Mouse (Mus musculus): Measurements from ENCODE around the gene Nmu.

The Nmu gene

DNA sequence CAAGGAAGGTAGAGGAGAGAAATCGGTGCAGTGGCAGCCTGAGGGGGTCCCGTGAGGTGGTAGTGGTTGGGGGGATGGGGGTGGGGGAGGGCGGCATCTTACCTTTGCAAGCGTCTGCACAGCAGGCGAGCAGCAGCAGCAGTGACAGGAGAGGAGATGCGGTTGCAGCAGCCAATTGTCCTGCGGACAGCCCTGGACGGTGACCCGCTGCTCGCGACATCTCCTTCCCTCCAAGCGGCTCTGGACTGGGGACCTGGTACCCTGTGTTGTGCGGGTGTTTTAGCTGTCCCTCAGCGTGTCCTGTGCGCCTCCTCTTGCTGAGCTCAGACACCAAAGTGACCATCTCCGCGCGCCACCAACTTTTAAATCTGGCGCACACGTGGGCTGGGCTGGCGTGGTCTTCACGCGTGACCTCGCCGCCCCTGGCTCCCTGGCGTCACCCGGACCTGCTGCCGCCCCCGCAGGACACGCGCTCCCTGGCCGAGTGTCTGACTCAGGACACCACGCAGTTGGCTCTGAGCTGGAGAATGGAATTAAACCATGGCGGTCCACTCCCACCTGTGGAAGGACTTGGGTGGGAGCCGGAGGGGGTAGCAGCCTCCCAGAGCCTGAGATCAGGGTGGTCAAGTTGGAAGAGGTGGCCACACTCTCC, at the start of gene Nmu:
Gene Nmu (minus strand): TSS at position 336 of the 652 bp plus-strand sequence.
- no peak for DNase-seq

DNA sequence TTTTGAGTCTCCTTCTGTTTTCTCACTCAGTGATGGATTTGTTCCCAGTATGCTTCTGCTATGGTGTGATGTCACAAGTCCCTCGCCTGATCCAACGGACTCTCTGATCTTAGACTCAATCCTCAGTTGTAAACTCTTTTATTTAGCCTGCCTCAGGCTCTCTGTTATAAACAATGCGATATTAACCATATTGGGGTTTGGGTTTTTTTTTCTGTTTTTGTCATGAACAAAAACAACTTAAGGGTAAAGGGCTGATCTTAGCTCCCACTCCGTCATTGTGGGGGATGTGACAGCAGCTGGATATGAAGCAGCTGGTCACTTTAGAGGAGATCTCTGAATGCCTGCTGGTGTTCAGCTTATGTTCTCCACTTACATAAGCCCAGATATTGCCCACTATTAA, 48.1 kb upstream of the Nmu start:
- no peak for DNase-seq

DNA sequence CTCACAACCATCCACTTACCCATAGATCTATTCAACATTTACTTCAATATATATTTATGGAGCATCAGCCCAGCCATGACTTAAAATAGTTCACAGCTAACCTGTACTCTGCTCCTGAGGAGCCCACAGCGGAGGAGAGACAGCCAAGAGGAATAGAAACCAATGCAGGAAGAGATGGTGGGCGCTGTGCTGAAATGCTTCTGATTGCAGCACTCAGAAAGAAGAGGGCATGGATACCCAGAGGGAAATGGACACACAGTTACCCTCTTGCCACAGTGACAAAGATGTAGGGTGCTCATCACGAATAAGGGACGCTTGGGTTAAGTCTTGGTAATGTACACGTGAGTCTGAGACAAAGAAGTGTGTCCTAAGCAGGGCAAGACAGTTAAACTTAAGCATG, 30.8 kb upstream of the Nmu start:
- no peak for DNase-seq

DNA sequence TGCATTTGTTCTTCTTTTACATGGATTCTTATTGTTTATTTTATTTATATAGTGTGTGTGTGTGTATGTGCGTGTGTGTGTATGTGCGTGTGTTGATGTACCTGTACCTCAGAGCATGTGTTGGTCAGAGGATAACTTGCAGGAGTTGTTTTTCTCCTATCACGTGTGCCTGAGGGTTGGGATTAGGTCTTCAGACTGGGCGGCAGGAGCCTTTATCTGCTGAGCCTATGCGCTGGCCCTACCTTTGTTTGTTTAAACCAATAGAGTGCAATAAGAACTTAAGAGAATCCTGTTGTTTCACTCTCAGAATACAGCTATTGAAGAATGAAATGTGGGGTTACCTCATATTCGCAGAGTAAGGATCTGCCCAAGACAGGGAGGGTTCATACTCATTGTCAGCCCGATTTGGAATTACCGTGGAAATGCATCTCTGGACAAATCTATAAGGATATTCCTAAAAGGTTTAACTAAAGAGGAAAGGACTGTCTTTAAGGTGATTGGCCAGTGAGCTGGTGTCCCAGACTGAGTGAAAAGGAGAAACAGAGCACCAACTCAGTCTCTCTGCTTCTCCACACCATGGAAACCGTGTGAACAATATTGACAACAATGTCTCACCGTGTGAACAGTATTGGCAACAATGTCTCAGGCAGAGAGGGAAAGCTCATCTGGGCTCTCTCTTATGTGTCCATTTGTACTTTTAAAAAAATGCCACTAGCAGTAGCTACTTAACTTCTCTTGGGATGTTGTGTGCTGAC, 25.6 kb upstream of the Nmu start:
- DNase-seq: no peak

DNA sequence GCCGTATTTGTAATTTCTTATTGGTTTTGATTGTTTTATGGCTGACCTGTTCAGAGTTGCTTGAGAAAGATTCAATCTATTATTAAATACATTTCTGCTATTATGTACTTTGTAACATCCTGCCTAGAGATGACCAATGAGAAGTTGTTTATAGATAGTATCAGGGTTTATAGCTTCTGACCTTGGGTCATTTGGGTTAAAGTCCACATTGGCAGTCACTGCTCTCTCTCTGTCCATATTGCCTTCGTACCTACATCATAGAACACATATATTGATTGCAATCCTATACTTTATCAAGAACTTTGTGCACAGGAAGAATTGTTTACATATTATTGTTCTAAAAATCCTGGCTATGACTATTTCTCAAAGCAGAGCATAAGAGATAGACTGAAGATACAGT, 24.9 kb upstream of the Nmu start:
- DNase-seq: no peak

DNA sequence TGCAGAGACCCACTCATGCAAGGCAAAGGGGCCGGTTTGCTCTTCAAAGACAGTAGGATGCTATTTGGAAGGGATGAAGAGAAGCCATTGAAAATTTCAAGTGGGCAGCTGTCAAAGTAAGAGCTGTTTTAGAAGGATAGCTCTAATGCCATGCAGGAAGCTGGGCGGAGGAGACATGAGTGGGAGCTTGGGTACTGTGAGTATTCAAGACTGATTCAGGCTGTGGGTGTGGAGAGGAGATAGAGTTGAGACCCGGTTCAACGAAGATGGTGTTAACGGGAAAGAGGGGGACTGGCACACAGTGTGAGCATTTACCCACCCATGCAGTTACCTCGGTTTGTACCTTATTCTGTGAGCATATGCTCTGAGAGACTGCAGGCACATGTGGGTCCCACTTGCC, 20.1 kb upstream of the Nmu start:
- no peak for DNase-seq

DNA sequence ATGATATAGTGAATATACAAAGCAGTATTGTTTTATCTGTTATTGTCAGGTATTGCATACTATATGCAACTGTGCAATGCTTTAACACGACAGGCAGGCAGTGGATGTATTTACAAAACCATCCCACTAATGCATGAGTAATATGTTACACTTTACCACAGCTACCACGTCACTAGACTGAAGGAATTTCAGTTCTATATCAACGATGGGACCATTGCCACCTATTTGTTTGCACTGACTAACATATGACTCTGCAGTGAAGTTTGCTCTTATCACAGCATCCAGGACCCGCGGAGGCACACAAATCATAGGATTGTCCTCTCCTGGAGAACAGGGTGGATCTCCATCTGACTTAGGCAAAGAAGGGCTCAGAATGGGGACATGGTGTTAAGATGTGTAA, 18.2 kb upstream of the Nmu start:
- no peak for DNase-seq

DNA sequence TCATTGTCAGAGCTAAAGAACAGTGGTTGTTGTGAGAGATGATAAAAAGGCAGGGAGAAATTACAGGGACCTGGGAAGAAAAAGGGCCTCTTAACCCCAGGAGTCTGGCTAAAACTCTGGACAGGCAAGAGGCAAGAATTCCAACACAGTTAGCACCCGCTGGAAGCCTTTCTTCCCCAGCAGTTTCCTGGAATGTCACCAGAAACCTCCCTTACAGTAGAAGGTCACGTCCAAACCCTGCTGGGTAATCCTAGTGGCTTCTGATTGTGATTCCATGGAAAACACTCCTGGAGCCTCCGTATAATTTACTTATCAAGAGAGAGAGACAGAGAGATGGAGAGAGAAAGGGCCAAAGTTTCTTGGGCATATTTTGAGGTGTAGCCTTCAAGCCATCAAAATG, 15.6 kb upstream of the Nmu start:
- no peak for DNase-seq

DNA sequence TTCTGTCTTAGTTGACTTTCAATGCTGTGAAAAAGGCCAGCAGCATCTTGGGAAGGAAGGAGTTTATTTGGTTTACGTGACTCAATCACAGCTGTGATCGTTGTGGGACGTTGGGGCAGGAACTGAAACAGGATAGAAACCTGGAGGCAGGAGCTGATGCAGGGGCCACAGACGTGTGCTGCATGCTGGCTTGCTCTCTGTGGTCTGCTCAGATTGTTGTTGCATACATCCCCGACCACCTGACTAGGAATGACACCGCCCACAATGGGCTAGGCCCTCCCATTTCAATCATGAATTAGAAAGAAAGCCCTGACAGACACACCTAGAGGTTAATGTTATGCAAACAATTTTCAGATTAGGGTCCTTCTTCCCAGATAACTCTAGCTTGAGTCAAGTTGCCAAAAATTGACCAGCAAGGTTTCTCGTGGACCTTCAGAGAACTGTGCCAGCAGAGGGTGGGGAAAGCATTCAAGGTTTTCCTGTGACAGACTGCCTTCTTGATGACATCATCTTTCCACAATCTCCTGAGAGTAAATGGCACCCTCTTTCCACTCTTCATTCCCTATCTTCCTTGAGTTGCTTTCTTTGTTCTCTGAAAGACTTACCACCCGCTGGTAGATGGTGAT, 5.7 kb upstream of the Nmu start:
- DNase-seq: no peak

DNA sequence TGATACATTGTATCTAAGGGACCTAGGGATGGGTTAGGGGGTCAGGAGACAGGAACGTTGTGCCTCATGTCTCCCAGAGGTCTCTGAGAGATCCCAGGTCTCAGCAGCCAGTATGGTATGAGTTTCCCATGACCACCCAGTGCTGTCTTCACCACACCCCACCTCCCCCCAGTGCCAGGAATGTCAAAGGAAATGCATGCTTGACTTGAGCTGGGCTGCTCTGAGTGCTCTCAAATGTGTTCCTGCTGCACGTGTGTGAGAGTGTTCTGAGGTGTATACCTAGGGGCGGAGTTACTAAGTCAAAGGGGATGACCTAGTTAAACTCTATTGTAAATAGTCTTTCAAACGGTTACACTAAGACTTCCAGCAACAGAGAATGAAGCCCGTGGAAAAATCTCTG, 1.8 kb upstream of the Nmu start:
- no peak for DNase-seq

DNA sequence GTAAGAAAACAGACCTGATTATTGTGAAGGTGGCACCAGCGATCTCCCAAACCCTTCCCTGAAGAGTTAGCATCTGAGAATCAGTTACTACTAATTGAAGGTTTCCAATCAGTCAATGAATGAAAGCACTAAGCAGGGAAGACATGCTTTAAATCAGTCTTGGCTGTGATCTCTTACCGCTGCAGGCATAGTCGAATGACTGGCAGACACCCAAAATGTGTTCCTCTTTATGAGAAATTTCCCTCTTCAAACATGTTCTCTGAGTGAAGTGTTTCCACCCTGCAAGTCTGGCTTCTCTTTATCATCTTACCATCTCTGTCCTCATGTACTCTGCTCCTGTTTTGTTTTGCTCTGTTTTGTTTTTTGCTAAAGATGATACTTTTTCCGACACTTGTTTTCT, 2.8 kb downstream of the Nmu start:
- no peak for DNase-seq

DNA sequence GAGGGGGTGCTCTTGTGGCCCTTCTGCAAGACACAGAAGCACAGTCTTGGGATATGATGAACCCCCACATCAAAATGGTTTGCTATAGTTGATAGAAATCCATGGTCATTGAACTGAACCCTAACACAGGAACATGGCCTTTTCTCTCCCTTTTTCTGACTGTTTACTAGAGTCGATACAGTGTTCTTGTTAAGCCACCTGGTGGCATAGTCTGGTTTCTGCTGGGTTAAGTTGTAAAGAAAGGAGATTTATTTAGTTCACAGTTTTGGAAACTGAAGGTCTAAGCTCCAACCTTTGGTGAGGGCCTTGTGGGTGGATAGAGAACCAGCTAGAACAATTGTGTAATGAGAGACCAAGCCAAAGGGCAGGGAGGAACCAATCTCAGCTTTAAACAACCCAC, 3.5 kb downstream of the Nmu start:
- DNase-seq: no peak

DNA sequence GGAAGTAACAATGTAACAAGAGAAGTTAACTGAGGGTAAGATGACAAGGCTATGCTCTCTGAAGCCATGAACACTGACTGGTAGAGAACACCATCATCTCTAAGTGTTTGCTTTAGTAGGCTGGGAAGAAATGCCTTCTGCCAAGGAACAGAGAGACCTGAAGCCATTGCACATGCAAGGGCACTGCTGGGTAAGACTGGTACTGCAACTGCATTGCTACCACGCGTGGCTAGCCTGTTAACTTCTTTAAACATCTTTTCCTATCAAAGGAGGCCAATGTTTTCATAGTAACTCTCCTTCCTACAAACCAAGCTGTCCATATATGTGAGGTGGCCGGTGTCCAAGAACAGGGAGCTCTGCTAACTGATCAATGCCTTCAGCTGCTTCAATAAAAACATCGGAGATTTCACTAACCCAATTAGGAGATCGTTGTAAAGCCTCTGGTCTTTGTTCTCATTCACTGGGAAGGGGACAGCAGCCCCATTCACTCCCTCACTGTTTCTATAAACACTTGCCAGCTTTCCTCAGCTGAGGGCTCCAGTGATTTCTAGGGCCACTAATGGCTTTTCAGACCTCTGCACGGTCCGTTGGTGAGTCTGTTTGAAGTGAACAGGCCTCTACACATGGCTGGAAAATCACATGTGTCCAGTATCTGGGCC, 11.5 kb downstream of the Nmu start:
- no peak for DNase-seq

DNA sequence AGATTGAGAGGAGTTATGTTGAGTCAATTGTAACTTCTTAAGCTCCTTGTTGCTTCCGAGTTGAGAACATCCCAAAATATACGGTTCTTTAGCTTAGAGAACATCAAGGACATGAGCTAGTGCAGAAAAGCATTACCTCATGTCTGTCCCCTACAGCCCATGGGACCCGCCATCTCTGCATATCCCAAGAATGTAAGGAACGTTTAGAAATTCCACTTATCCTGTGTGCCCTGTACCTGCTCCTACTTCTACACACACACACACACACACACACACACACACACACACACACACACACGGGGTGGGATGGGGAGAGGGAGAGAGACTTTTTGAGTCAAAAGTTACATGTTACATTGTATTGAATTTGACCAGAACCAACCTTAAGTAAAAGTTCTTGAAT, 12.1 kb downstream of the Nmu start:
- DNase-seq: no peak

DNA sequence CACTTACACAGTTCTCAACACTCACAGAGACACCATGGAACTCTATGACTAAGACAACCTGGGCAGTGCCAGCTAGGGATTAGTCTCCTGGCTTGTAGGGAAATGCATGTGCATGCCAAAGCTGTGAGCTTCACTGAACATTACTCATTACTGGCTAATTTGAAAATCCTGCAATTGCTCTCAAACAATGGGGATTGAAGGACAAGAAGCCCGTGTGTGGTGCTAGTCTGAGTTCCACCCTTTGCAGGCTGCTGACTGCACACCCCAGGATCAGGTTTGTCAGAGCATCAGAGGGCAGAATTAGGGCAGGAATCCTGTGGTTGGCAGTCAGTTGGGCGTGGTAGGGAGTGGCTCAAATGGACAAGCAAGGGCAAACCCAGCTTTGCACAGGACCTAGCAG, 17.5 kb downstream of the Nmu start:
- no peak for DNase-seq

DNA sequence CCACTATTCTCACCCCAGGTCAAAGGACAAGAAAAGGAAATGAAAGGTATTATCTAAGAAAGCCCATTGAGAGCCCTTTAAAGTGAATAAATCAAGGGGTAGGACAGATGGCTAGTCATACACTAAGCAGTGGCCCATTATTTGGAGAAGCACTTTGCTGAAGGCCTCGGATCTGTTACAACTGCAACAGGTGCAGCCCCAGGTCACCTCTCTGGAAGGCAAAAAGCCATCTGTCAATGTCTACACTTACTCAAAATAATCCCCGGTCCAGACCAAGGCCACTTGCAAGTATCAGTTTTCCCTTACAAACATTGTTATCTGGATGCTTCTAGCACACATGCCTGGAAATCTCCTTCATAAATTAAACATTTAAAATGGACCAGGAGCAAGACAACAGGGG, 22.7 kb downstream of the Nmu start:
- no peak for DNase-seq

DNA sequence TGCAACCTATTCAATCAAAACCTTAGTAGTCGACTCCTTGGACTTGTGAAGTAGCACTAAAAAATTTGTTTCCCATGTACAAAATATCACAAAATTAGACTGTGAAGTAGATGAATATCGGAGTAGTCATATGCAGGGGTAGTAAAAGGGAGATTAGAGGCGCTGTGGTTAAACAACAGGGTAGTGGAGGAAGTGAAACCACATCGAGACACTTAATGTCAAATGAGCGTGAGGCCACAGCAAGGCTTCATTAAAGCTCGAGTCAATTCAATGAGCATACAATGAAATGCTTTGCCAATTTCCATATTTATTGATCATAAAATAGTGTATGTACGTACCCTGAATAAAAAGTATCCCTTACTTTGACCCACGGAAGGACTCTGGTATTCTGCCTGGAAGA, 26.5 kb downstream of the Nmu start:
- no peak for DNase-seq

DNA sequence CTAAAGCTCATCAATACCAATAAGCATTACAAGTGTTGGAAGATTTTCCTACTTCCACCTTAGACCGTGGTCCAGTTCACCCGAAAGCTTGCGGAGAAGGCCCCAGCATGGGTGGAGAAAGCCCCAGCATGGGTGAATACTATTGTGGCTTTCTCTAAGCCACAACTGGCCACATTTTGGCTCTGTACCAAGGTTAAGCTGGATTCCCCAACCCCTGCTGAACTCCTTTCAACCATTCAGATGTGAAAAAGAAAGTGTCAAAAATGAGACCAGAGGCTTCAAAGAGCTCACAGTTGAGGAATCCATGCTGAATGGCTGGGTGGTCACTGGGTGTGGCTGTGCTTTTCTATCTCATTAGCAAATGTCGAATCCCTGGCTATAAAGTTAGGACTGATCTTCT, 29.8 kb downstream of the Nmu start:
- DNase-seq: no peak

DNA sequence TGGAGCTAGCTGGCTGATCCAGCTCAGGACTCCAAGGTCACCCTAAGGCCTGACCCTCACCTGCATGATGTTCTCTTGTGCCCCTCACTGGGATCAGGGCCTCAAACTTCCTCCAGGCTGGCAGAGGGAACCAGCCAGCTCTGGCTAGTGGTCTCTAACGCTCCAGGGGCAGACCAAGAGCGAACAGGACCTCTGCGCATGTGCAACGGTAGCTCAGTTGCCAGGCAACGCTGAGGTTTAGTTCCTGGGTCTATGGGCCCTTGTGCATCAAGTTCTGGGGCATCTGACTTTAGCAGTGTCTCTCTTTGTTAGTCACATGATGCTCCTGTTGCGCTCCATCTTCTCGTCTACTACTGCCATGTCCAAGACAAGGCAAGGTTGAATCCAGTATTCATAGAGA, 32.6 kb downstream of the Nmu start, which contains the start of gene Pdcl2:
Gene Pdcl2 (minus strand): TSS at position 204 of the 400 bp plus-strand sequence.
- DNase-seq: no peak

DNA sequence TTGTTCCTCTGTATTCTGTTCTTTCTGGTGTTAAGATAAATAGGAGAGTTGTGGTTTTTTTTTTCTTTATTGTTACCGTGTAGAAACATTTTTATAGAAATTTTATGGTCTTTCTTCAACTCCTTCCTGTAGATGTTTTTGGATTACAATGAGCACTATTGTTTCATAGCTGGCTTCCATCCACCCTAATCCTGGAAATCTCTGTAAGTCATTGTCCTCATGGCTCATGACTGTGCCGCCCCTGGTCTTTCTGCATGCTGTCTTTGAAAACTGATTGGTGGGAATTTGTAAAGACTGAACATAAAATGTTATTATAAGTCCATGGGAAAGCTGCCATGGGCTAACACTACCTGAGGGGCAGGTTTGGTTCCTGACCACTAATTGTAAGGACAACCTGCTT, 36.3 kb downstream of the Nmu start:
- DNase-seq: no peak

DNA sequence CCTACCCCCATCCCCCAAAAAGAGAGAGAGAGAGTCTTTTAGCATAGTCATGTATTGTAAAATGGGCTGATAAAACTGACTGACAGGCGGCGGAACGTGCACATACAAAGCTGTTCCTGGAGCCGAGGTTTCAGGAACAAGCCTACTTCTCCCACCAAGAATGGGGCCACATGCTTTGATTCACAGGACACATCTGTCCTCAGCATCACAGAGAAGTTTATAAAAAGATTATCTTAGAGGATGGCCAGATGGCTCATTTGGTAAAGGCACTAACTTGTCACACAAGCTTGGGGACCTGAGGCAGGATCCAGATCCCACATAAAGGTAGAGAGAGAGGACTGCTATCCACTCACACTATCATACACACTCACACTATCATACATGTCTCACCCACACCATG, 38.5 kb downstream of the Nmu start:
- DNase-seq: no peak

DNA sequence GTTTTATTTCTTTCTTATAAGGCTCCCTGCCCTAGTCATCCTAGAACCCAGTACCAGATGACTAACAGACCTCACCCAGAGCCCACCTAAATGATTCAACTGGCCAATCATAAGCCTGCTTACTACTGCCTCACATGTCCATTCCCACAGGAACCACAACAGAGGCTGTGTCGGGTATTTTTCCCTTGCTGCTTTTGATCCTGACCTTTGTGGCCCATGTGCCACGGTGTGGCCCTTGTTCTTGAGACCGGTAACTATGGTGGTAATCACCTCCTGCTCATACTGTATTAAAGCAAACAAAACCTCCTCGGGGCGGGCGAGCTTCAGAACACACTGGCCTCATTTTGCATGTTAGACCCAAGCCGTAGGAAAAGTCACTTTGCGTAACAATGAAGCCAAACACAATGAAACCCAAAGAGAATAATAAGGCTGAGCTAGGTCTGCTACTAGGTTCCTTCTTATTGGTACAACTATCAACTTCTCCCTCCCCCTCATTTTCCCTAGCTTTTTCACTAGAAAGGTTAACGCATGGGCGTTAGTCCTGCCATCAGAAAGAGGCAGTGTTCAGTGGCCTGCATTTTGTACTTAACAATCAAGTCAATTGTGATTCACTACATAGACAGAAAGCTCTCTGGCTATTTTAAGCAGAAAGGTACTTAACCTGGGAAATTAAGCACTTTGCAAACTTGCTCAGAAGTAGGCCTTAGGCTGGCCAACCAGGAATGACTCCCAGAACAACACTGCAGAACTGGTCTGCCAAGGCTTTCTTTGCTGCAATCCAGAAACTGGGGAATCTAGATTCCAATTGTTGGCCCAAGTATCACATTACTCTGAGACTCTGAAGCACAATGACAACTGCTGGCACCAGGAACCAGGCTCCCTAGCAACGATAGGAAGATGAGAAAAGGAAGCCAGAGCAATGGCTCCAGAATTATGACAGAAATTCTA, 42.1 kb downstream of the Nmu start:
- no peak for DNase-seq

DNA sequence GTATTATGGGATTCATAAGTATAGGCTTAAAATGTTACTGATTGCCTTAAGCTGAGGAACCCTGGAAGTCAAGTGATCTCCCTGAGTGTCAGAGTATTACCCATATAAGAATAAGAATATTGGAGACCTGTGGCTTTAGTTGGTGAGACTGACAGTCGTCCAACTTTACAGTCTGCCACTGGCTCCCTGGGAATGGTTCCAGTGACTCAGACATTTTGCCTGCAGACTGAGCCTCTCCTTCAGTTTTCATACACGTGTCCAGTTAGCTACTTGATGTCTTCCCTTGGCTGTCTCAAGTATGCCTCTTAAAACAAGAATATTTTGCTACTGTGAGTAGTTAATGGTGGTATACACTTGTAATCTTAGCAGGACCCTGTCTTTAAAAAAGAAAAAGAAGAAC, 55.4 kb downstream of the Nmu start:
- DNase-seq: no peak

Measured in thymus, postnatal 14 days (tissue).